Mouse (Mus musculus) T-helper 2 cell (primary cell): ENCODE measurements around the gene Trmt10a.
"Not testable (repeated sequence)": the region's sequence is repeated elsewhere in the genome, so short reads cannot be mapped to it uniquely, and the experiment has no call there.

ENCODE experiments used
- in situ Hi-C: fragments of 300-600 bp; cut with MboI, MseI; formaldehyde crosslinking; loops from one replicate; pipeline ENCODE4 v1.15.1; 2025; ENCODE audit warnings: high pct_unique_total_duplicates

Trmt10a gene

DNA sequence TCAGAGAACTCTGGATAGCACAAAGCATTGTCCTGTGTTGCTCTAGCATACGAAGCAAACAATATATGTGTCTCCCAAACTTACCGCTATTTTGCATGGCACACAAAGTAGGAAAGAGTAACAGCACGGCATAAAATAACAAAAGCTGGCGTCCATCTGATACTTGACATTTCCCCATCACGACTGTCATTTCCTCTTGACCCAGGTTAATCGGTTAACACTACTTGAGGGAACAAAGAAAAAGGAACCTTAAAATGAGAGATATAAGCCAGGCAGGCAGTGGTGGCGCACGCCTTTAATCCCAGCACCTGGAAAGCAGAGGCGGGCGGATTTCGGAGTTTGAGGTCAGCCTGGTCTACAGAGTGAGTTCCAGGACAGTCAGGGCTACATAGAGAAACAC, 9.3 kb upstream of the Trmt10a start:
- in situ Hi-C loops: no loop called here

DNA sequence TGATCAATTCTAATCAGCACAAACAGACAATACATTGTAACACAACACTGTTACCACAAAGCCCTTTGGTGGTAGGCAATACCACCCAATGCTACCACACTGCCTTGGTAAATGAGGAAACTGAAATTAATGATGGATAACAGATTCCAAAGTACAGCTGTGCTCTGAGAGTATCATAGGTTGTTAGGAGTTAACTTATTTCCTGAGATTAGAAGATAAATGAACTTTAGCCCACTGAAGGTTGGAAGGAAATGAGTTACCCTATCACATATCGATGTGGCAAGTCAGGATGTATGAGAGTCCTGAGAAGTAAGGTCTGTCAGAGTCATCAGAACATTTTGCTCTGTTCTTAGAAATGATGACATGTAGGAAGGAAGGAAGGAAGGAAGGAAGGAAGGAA, 8.7 kb upstream of the Trmt10a start:
- in situ Hi-C loops: no loop called here

DNA sequence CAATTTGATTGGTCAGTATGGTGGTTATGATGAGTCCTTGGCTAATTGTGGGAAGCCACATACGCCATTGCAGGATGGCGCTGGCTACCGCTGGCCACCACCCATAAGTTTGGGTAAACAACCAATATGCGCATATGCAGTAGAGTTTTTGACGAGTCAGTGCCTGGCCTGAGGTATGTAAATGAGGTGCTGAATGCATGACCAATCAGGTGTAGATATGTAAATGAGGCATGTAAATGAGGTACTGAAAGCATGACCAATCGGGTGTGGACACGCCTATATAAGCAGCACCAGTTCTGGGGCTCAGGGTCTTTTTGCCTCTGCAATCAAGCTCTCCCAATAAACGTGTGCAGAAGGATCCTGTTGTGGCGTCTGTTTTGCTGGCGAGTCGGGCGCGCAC, 5.1 kb upstream of the Trmt10a start:
- in situ Hi-C loops: not testable (repeated sequence)

DNA sequence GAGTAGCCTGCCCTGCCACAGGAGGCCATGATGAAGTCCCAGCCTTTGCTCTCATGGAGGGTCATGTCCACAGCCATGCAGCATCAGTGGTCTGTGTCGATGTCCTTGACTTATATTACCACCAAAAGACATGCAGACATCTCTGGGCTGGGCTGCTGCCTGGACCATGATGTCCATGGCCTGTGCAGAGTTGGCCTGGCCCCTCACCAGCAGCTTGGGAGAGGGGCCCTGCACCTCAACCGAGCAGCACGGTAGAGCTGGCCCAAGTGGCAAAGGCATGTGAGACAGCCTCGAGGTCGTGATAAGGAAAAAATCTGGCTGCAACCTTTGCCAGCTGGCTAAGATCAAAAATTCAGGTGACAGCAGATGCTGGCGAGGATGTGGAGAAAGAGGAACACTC, 3.6 kb upstream of the Trmt10a start:
- in situ Hi-C loops: no loop called here

DNA sequence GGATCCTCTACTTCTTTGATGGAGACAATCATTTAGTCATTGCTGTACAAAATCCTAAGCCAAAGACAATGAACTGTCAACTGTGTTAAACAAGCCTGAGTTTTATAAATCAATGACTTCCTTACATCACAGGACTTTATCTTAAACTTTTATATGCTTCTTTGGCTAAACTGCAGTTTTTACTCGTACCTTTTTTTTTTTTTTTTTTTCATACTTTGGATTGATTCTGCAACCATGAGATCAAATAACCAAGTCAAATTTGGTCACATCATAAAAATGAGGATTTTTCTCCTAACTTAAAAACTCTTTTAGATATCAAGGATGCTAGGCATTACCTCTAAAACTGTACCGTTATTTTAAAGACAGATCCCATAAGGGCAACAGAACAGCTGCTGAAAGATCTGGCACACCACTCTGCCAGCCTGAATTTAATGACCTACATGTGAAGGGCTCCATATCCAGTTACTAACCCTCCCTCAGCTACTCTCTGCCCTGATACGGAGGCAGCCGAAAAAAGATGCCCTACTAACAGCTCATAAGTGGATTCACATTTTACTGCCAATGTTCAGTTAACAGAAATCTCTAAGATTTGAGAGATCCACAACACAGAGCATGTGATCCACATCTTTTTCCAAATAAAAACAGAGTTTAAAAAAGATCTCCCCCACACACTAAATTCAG, 1.1 kb upstream of the Trmt10a start:
- in situ Hi-C loops: no loop called here

DNA sequence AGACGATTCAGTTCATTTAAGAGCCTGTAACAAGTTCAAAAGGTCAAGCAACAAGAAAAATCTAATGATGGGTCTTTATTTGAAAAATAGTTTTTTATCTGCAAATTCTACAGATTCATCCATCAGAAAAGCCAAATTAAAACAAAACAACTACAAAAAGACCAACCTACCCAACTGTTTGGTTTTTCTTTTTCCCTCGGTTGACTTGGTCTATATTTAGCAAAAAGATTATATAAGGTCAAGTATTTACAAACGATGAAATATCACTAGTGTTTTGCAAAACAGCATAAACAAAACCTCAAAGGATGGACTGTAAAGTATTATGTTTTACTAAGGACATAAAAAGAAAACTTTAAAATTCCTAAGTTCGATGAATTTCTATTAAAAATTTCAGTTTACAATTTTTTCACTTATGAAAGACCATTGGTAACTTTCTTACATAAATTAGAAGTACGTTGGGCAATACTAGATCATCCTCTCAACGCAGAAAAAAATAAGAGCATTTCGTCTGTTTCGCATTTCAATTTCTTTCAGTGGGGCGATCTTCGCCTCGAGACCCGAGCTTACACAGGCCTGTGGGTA, 424 bp upstream of the Trmt10a start:
- in situ Hi-C loops: no loop called here

DNA sequence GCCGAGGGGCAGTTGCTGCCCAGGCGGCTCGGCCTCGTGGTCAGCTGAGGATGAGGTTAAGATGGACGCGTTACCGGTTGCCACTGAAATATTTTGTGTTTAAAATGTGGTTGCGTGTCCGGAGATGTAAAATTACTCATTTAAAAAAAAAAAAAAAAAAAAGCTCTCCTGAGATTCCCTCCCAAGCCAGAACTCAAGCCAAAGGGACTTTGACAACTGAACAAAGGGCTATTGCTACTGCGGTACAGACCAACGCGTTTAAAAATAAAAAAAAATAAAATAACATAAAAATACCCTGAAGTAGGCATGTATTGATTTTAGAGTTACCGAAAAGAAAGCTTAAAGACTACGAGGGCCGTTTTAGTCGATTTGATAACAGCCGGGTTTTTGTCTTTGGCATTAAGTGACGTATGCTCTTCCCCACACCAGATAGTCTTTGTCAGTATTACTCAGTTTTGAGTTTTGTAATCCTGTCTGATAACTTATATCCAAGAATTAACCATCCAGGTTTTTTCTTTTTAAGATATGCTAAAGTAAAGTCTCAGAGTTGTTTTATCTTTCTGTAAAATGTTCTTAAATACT, 903 bp downstream of the Trmt10a start:
- in situ Hi-C loops: no loop called here

DNA sequence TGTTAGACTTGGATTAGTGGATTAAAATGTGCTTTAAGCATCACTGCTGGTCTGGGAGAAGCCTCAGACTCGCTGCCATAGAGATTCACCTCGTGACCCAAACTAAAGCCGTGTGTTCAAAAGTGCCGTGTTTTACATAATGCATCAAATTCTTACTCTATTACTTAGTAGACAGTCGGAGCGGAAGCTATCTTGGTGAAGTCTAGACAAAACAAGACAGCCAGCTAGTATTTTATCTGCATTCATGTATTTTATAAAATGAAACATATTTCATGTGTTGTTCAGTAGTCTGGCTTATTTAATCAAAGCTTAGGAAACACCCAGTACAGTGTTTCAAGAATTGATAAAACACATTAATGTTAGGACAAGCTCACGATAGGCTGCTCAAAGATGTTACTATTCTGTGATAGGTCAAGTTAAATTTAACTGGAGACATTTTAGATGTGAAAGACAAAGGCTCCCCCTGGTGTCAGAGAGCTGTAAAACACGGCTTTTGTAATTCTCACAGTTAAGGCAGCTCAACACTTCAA, 1.5 kb downstream of the Trmt10a start, which contains the start of gene Mttp:
Gene Mttp (minus strand): TSS at position 327 of the 530 bp plus-strand sequence.
- in situ Hi-C loops: loop anchor here (5.0 kb wide), 3 partner anchors 152 to 367 kb away; partner anchors contain the start of gene Dnajb14

DNA sequence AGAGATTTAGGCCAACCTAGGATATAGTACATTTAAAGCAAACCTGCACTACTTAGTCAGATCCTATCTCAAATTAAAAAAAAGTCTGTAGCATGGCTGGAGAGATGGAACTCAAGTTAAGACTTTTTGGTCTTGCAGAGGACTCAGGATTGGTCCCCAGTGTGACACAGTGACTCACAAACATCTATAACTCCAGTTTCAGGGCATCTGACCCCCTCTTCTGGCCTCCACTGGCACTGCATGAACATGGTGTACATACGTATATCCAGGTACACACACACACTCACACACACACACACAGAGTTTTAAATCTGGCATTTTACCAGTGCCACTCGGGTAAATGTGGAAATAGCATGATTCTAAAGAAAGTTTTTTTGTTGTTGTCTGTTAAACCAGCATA, 5.6 kb downstream of the Trmt10a start:
- in situ Hi-C loops: loop anchor here (5.0 kb wide), 3 partner anchors 157 to 372 kb away; partner anchors contain the start of gene Dnajb14

DNA sequence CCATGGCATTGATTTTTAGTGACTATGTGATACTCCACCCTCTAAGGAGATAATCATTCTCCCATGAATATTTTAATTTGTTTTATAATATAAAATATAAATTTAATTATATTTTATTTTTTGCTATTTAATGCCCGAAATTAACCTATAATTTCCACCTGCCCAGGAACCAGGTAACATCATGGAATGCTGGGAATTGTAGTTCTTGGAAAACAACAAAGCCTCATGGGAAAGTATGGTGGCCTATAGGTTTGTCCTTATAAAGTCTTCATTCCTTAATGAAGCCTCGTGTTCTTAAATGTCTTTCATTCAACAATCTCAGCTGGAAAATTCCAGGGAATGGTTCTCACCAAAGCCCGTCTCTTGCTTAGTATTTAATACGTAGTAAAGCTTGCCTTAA, 11.8 kb downstream of the Trmt10a start:
- in situ Hi-C loops: no loop called here

DNA sequence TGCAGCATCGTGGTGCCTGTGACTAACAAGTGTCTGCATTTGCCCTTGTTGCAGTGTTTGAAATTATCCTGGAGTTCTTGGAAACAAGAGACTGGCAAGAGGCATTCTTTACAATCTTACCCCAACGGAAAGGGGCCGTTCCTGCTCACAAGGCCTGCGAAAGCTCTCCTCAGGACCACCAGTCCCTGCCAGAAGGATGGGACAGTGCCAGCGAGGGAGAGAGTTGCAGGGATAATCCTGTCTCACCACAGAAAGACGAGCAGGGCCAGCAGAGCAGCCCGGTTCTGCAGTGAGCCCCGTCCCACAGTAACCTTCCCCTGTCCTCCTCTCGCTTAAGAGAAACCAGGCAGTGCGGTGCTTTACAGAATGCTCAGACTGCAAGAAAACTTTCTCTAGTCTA, 13.4 kb downstream of the Trmt10a start:
- in situ Hi-C loops: no loop called here

DNA sequence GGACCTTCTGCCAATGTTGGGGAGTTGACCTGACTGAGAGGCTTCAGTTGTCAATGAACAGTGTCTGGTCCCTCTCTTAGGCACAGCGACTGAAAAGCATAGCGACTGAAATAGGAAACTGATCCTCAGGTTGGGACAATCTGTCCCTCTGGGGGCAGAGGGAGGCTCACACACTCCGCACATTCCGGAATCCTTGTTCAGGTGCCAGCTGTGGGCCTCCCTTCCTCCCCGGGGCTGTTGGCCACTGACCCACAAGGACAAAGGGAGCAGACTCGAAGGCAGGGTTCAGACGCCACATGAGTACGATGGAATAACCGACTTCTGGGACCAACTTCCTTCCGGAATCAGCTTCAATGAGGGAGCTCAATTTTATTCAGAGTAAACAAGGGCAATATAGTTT, 18.4 kb downstream of the Trmt10a start:
- in situ Hi-C loops: no loop called here

DNA sequence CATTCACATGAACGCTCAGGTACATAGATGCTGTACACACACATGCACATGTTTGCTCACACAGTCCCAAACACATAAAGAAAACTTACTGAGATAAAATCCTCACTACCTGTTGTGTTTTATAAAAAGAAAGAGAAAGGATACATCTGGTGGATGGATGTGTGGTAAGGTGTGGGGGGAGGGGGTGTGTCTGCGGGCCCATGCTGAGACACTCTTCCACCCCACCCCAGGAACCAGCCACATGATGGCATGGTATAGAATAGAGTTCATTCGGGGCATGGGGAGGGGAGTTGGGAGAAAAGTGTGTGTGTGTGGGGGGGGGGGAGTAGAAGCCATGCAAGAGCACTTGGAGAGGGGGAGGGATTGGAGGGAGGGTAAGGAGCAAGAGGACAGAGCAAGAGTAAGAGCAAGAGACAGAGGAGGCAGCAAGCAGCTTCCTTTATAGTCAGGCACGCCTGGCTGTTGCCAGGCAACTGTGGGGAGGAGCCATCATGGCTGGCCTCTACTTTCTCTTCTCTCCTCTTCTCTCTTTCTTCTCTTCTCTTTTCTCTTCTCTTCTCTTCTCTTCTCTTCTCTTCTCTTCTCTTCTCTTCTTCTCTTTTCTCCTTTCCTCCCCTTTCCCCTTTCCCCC, 19.4 kb downstream of the Trmt10a start:
- in situ Hi-C loops: no loop called here

DNA sequence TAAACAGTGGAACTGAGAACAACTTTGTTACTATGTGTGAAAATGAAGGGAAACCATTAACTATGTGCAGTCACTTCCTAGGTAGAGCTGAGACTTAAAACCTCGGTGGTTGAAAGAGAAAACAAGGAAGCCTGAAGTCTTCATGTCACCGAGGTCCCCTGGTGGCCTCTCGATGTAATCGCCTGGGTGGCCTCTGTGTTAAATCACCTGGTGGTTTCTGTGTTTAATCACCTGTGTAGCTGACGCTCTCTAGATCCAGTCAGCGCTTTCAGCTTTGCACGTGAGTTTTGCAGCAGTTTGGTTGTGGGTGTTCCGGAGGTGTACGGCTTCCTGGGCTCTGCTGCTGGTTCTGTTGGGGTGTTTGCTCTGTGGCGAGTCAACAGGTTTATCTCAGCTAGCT, 30.0 kb downstream of the Trmt10a start:
- in situ Hi-C loops: no loop called here

DNA sequence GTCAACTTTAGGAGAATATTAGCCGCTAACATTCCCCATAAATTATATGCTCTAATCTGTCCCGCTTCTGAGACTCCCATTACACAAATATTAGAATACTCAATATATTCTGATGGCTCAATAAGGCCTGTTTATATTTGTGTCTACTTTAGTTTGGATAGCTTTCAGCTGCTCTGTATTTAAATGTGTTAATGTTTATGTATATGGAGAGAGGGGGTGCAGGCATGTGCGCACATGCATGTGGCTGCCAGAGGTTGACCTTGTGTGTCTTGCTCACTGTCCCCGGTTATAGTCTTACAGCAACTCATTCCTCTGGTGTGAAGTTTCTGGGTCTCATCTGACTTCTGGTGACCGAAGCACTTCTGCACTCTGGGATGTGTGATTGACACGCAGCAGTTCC, 32.3 kb downstream of the Trmt10a start:
- in situ Hi-C loops: no loop called here

DNA sequence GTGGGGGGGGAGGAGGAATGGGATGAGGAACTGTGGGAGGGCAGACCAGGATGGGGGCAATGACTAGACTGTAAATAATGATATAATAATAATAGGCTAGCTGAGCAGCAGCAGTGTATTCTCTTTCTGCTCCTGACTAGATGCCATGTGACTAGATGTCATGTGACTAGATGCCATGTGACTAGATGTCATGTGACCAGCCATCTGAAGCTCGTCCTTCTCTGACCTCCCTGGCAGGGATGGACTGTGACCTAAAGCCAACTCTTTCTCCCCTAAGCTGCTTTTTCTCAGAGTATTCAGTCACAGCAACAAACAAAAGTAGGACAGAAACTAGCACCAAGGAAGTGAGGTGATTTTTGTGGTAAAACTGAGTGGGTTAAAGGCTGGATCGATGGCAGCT, 38.8 kb downstream of the Trmt10a start:
- in situ Hi-C loops: no loop called here

DNA sequence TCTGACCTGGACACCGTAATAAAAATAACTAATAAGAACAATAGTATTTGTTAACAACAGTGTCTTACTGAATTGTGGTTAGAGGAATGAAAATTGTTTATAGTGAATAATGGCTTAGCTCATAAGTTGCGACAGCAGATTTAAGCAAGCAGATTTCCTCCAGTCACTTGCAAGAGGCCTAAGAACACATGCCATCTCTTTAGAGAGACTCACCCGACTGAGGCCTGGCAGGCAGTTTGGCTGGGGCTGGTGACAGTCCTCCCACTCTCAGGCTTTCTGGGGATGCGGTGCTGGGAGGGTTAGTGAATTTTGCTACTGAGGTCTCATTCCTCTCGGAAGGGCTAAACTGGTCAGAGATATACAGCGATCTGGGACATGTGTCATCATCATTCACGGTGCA, 40.1 kb downstream of the Trmt10a start:
- in situ Hi-C loops: no loop called here

DNA sequence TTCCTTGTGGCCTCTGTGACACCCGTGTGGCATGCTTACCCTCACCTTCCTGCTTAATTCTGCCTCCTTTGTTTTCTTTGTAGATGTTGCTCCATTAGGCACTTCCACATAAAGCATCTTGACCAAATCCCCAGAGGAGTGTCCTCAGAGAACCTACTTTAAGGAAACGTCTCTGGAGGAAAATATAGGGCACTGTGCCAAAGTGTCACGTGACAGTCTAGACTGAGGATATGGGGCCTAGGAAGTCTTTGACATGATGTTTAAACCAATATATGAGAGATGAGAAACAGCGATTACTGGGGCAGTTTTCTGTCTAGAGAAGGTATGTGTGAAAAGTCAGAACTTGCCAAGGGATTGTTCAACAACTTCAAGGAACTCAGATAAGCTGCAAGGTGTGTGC, 42.0 kb downstream of the Trmt10a start:
- in situ Hi-C loops: no loop called here

DNA sequence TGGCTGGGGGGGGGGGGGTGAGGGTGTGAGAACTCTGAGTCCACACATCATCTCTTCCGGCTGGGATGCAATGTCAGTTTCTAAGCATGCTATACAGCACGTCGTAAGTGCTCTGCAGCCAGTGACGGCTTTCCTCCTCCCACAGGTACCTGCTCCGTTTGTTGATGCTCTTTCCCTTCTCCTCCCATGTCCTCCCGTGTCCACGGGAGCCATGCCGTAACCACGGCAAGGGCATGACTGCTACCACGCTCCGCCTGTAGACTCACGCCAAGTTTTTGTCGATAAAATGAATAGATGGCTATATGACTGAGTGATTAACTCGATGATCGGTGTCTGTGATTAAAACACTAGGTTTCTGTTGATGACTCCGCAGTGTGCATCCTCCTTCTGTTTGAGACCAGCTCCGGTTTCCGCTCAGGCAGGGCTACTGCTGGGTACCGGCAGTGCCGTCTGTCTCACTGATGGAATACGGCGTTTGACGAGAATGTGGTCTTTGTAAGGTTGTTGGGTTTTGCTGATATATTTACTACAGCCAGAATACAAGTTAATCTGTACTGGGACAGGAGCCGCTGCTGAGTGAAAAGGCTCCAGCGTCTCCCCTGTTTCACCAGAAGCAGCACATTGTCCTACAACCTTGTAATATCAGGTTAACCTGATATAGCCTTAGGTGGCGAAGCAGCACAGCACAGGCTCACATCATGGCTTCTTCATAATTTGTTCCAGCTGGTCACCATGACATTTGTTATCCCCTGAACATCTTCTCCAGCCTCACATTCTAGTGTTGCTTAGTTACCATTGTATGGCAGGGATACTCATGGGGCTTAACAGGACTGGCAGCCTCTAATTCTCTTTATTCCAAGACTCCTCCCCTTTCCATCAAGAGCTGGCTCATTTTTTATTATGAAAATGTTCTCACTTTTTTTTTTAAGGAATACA, 43.0 kb downstream of the Trmt10a start:
- in situ Hi-C loops: no loop called here

DNA sequence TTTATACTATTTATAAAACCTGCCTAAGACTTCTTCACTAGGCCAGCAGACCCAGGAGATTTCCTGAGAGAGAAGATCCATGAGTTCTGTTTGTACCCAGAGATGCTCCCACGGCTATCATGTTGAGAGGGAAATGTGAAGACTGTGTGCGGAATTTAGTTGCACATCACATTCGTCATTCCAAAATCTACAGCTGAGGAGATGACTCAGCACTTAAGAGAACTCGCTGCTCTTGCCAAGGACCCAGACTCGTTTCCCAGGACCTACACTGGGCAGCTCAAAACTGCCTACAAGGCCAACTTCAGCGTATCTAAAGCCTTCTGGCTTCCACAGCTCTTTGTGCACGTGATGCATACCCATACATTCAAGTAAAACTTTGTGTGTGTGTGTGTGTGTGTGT, 49.0 kb downstream of the Trmt10a start:
- in situ Hi-C loops: no loop called here

DNA sequence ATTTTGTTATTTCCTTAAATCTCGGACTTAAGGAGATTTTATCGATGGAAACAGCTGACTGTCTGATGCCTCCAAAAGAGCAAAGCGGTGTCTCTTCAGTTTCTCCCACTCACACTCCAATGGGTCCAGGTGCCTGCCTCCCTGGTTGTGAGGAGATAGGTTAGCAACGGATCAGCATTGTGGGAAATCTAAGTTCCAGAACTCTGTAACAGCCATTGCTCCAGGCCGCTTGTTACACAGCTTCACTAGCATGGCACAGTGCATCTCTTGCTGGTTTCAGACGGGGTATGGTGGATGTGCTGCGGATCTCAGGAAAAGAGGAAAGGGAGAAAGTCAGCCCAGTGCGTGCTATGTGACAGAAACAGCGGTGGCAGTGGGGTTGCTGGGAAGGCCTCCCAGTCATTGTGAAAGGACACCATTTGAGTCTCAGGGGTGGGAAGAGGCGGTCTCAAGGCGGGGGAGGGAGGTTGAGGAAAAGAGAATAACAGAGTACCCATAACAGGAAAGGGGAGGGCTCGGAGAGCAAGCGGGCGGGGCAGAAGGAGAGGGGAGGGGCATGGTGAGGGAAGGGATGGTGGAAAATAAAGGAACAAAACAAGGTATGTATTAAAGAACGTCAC, 50.5 kb downstream of the Trmt10a start, which contains the start of gene 4930579F01Rik:
Gene 4930579F01Rik (minus strand): TSS at position 143 of the 620 bp plus-strand sequence.
- in situ Hi-C loops: no loop called here
